Mouse (Mus musculus) stomach, postnatal 0 days (tissue): ENCODE data around the gene Gnb2. TPM values are rescaled to one million over a fixed set of nuclear protein-coding genes. Genes with fewer than 3 reads are reported as not detected.
A peak's percentile ranks its signal among the peaks of the same experiment; 100 is the strongest.

Experiments
- ATAC-seq: fragments of 200-750 bp; cut with Nextera tagmentation; 2 replicates; pipeline ENCODE4 v1.8.0; 2017; ENCODE audit not compliant: low FRiP score, low TSS enrichment
- DNase-seq: peaks from one replicate; pipeline ENCODE4 v3.0.0-alpha.2; 2016; ENCODE audit warnings: low spot score
- H3K27ac ChIP-seq: fragments of 300-500 bp; sonication (generic); replicated peaks from 2 replicates; pipeline ENCODE4 v1.5.1; 2014; ENCODE audit warnings: mild to moderate bottlenecking, control low read depth
- H3K27me3 ChIP-seq: fragments of 300-500 bp; sonication (generic); 2 replicates; pipeline ENCODE4 v1.6.1; 2014; ENCODE audit warnings: low read length; ENCODE audit not compliant: control insufficient read depth, insufficient read depth
- H3K36me3 ChIP-seq: fragments of 300-500 bp; sonication (generic); 2 replicates; pipeline ENCODE4 v1.6.1; 2014; ENCODE audit warnings: low read length, mixed read lengths; ENCODE audit not compliant: control insufficient read depth, insufficient read depth
- H3K4me1 ChIP-seq: fragments of 300-500 bp; sonication (generic); replicated peaks from 2 replicates; pipeline ENCODE4 v1.6.1; 2014; ENCODE audit warnings: antibody characterized with exemption; ENCODE audit not compliant: control insufficient read depth, insufficient read depth
- H3K4me2 ChIP-seq: fragments of 300-500 bp; sonication (generic); replicated peaks from 2 replicates; pipeline ENCODE4 v1.6.1; 2014; ENCODE audit warnings: low read depth, mild to moderate bottlenecking, control low read depth, moderate library complexity
- H3K4me3 ChIP-seq: fragments of 300-500 bp; sonication (generic); 2 replicates; pipeline ENCODE4 v1.5.1; 2014; ENCODE audit warnings: low read depth, low read length, control low read depth
- H3K9ac ChIP-seq: fragments of 300-500 bp; sonication (generic); 2 replicates; pipeline ENCODE4 v1.6.1; 2014; ENCODE audit warnings: mild to moderate bottlenecking, low read length, control low read depth, mixed read lengths
- H3K9me3 ChIP-seq: fragments of 300-500 bp; sonication (generic); 2 replicates; pipeline ENCODE4 v1.6.1; 2016; ENCODE audit warnings: low read length; ENCODE audit not compliant: control insufficient read depth
- CTCF ChIP-seq: IDR thresholded peaks from 2 replicates; pipeline ENCODE4 v1.5.1; 2016; ENCODE audit warnings: antibody characterized with exemption, low read depth, mild to moderate bottlenecking, moderate library complexity
- EP300 ChIP-seq: optimal IDR thresholded peaks from 2 replicates; pipeline ENCODE3; 2016; ENCODE audit warnings: antibody characterized with exemption
- WGBS: fragments of 180-500 bp; shearing (Covaris S2); extraction: QIAGEN DNeasy Blood & Tissue Kit; methylation state at CpG from one replicate; pipeline ENCODE4 v1.1.7; 2014; 5-methylcytosine and 5-hydroxymethylcytosine counted together
- polyA plus RNA-seq: library from polyadenylated mRNA; unstranded; fragments of >200 nt; fragmentation: Nextera tagmentation; extraction: Ambion mirVana; gene quantifications from 2 replicates; pipeline ENCODE4 v1.2.1, GENCODE M21; 2015

Gene Gnb2
- polyA plus RNA-seq, 1 experiment from 2014 or later = 345 TPM

DNA sequence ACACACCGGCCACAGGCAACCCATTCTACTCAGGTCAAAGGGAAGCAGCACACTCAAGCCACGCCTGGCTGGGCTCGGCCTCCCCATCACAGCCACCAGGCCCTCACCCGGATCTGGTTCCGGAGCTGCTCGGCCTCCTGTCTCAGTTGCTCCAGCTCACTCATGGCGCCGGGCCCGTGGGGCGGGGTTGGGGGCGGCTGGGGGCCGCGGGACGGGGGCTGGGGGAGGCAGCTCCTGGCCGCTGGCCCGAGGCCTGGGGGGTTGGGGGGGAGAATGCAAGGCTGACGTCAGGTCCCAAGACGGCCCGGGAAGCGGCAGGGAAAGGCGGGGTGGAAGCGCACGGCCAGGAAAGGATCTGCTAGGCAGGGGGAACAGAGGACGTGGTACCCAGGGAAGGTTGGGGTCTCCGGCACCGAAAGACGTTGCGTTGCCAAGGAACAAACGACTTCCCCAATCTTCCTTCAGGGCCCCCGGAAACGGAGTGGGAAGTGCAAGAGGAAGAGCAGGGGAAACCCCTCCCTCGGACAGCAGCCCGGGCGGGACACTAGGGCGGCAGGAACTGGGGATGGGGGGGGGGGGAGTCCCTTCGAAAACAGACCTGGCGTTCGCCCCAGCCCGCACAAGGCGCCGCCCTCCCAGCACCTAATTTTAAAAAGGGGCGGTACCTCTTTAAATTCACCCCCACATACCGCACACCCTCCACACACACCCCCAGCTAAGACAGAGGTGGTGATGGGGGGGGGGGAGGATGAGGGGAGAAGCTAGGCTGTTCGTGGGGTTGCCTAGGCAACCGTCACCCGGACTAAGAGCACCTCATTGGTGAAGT lies 2.5 kb downstream of the Gnb2 start:
- H3K27ac ChIP-seq = peak overlapping the region; percentile 94
- H3K4me3 ChIP-seq = peak overlapping the region; percentile 78
- no peaks in the 10 kb centered on the region for H3K27me3 ChIP-seq
- H3K36me3 ChIP-seq = peaks cover 26% of the 10 kb centered on the region
- 1% methylated on average over 35 of the region's 46 CpGs for WGBS
- no peak for TF ChIP-seq CTCF
- no peak for TF ChIP-seq EP300
- no peaks in the 10 kb centered on the region for H3K9me3 ChIP-seq
- peak; percentile 15; the same call in 1 of the 2 replicates for ATAC-seq
- peak; percentile 74 for DNase-seq
- peak overlapping the region; percentile 86 for H3K9ac ChIP-seq
- peak overlapping the region; percentile 95 for H3K4me2 ChIP-seq
- peaks cover 2% of the 10 kb centered on the region for H3K4me1 ChIP-seq

DNA sequence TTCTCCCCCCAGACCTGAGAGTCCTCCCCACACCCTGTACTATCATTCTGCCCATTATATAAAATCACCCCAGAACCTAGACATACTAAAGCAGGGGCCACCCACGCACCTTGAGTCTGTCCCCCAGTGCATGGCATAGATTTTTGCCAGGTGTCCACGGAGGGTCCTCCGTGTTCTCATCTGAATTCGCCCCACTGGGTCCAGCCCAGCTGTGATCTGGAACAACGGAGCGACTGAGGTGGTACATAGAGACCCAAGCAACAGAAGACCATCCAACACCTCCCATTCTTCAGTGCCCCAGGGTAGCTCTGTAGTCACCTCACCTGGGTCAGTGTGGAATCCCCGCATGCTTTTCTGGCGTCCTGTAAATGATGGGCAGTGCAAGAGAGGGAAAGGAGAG lies 3.2 kb downstream of the Gnb2 start:
- H3K36me3 ChIP-seq = peaks cover 31% of the 10 kb centered on the region
- WGBS = 73% methylated on average over 8 of the region's 8 CpGs
- DNase-seq (no peak), ATAC-seq (no peak)
- H3K4me3 ChIP-seq = peak overlapping the region; percentile 78
- TF ChIP-seq EP300 = no peak
- TF ChIP-seq CTCF = no peak
- peak overlapping the region; percentile 95 for H3K4me2 ChIP-seq
- no peaks in the 10 kb centered on the region for H3K27me3 ChIP-seq
- peaks cover 2% of the 10 kb centered on the region for H3K4me1 ChIP-seq
- peak overlapping the region; percentile 86 for H3K9ac ChIP-seq
- peak overlapping the region; percentile 94 for H3K27ac ChIP-seq
- H3K9me3 ChIP-seq = no peaks in the 10 kb centered on the region

GRCm38 (mm10) chr5:137529221-137529995 lies 3.9 kb downstream of the Gnb2 start:
- Histone ChIP-seq H3K4me2 (no peak overlapping the region), H3K9ac (no peak overlapping the region), H3K27me3 (no peaks in the 10 kb centered on the region), H3K9me3 (no peaks in the 10 kb centered on the region), H3K4me3 (no peak overlapping the region), H3K36me3 (peaks cover 36% of the 10 kb centered on the region), H3K27ac (no peak overlapping the region), H3K4me1 (peaks cover 2% of the 10 kb centered on the region)
- DNase-seq (peak; percentile 17), ATAC-seq (no peak)
- WGBS = 66% methylated on average over 15 of the region's 15 CpGs
- TF ChIP-seq CTCF = 0 out of 2 replicates have a peak, but pooled peaks have one; percentile 3
- no peak for TF ChIP-seq EP300

DNA sequence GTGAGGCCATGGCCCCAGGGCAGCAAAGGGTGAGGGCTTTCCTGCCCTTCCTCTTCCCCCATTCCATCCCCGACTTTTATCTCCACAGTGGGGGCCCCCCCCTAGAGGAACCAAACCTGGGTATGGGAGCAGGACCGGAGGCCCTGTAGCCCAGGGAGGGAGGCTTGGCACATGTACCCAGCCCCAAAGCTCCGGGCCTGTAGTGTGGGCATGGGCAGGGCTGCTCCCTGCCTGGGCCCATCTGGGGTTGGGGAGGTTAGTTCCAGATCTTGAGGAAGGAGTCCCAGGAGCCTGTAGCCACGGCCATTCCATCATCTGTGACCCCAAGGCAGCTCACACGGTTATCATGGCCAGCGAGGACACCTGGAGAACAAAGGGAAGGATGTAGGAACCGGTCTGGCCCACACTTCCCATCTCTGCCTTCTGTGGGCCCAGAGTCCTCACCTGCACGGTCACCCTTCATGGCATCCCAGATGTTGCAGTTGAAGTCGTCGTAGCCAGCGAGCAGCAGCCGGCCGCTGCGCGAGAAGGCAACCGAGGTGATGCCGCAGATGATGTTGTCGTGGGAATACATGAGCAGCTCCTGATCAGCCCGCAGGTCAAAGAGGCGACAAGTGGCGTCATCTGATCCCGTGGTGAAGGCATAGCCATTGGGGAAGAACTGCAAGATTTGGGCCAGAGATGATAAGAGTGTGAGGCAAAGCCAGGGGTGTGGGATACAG lies 4.9 kb downstream of the Gnb2 start:
- Histone ChIP-seq H3K9ac (no peak overlapping the region), H3K27me3 (no peaks in the 10 kb centered on the region), H3K4me2 (no peak overlapping the region), H3K9me3 (no peaks in the 10 kb centered on the region), H3K4me1 (peaks cover 2% of the 10 kb centered on the region), H3K27ac (no peak overlapping the region), H3K4me3 (no peak overlapping the region), H3K36me3 (peaks cover 46% of the 10 kb centered on the region)
- TF ChIP-seq CTCF (no peak), EP300 (no peak)
- DNase-seq (no peak), ATAC-seq (no peak)
- WGBS = 79% methylated on average over 22 of the region's 22 CpGs

DNA sequence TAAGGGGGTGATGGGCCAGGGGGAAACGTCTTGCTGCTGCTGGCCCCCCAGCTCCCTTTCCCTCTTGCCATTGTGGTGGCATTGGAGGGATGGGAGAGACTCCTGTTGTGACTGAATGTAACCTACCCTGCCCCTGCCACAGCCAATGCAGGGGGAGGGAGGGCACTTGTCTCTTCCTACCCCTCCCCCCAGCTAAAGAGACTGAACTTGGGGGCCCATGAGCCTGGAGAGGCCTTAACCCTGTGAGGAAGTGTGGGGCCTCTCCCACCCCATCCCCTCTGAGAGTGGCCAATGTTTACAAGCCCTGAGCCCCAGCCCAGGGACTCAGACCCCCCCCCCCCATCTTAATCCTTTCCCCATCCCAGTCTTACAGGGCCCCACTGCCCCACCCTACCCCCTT lies 5.9 kb downstream of the Gnb2 start:
- H3K9ac ChIP-seq = no peak overlapping the region
- no peak overlapping the region for H3K4me2 ChIP-seq
- peaks cover 2% of the 10 kb centered on the region for H3K4me1 ChIP-seq
- no peaks in the 10 kb centered on the region for H3K27me3 ChIP-seq
- 71% methylated on average over 1 of the region's 1 CpGs for WGBS
- ATAC-seq (no peak), DNase-seq (peak; percentile 18)
- H3K9me3 ChIP-seq = no peaks in the 10 kb centered on the region
- H3K4me3 ChIP-seq = no peak overlapping the region
- peaks cover 54% of the 10 kb centered on the region for H3K36me3 ChIP-seq
- TF ChIP-seq EP300 (no peak), CTCF (no peak)
- no peak overlapping the region; the same call in 1 of the 2 replicates for H3K27ac ChIP-seq
